ENCODE assay signal across 15 mouse cellular contexts in the genomic region with DNA sequence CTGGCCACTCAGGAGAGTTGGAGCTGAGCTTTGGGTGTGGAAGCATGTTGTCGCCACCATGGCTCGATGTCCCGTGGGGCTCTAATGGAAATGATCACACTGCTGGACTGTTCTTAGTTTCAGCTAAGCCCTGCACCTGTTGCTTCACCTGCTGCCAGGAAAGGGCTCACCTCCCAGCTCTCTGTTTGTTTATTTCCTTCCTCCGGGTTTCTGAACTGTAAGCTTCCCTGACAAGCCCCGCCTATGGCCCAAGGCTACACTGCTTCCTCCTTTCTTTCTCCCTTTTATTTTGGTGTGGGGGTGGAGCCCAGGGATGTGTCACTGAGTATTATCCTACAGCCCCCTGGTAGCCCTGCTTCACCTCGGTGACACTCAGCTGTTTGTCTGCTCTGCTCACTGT. TPM values are rescaled to one million over a fixed set of nuclear protein-coding genes. Genes with fewer than 3 reads are reported as not detected.
DNase-seq lines count a peak whose midpoint lies in the region; ATAC-seq and TF ChIP-seq lines count a peak whose summit lies in the region.
"Had no signal": no experiment of that assay in that cellular context is flagged by ENCODE, and none has a peak within 500 bp of the region (broad histone marks: within the 10 kb centered on the region; RNA-seq: fewer than 3 reads in every experiment).

No protein-coding gene starts in this region.

- peaks cover 16% of the 10 kb centered on the region for H3K4me1 ChIP-seq in liver, embryonic 16.5 days (ENCODE audit: control insufficient read depth, low read depth, low read length)
- peaks cover 12% of the 10 kb centered on the region for H3K4me1 ChIP-seq in liver, embryonic 11.5 days (replicated peaks; ENCODE audit: control insufficient read depth, insufficient read depth, low read length)
- H3K4me1 ChIP-seq in CH12.LX (ENCODE audit: control insufficient read depth in 1 of 2, insufficient read depth in 2 of 2), result peaks cover 27 to 65% of the 10 kb centered on the region in 2 experiments
- peaks cover 40% of the 10 kb centered on the region for H3K4me1 ChIP-seq in bone marrow macrophage, adult 2 months (ENCODE audit: control insufficient read depth, insufficient read depth, low read length)
- H3K4me1 ChIP-seq in small intestine, adult 2 months (ENCODE audit: control insufficient read depth, insufficient read depth, insufficient read length, low read length), result peaks cover 39% of the 10 kb centered on the region

- H3K27ac ChIP-seq in liver, embryonic 16.5 days (ENCODE audit: low read length), result no peak overlapping the region; the same call in 1 of the 2 replicates
- H3K27ac ChIP-seq in liver, embryonic 11.5 days (ENCODE audit: low read depth, low read length), result no peak overlapping the region
- peak overlapping the region; percentile 78 for H3K27ac ChIP-seq in CH12.LX (ENCODE audit: insufficient read depth, low read depth)
- H3K27ac ChIP-seq in bone marrow macrophage, adult 2 months (ENCODE audit: insufficient read depth, low read depth, low read length), result peak overlapping the region; percentile 37
- H3K27ac ChIP-seq in small intestine, adult 2 months (ENCODE audit: insufficient read depth, low read depth, low read length), result peak overlapping the region; percentile 82
- H3K27ac ChIP-seq: liver, embryonic 14.5 days had no signal

- in situ Hi-C loops in CH12.LX (cut with MboI; ENCODE audit: low pct_ligation_motif_present, low pct_unique_long_range_greater_than_20kb, low sequenced_read_pairs), result loop anchor here (25.0 kb wide), 1 partner anchor 320 kb away; no protein-coding TSS in a partner anchor

- no peak overlapping the region for H3K4me3 ChIP-seq in liver, embryonic 16.5 days (ENCODE audit: low read depth, low read length)
- H3K4me3 ChIP-seq in liver, embryonic 11.5 days (ENCODE audit: low read depth, low read length), result no peak overlapping the region
- peak overlapping the region; percentile 53 to 60 (median 58) for H3K4me3 ChIP-seq in CH12.LX (replicated peaks in 1 of 3; ENCODE audit: low read depth in 2 of 3, low read length in 2 of 3, poor library complexity in 1 of 3)
- H3K4me3 ChIP-seq in bone marrow macrophage, adult 2 months (ENCODE audit: insufficient read depth, low read length), result no peak overlapping the region
- H3K4me3 ChIP-seq in small intestine, adult 2 months (ENCODE audit: low read depth, low read length), result no peak overlapping the region

- DNase-seq in liver, embryonic 11.5 days (ENCODE audit: low spot score), result no peak
- peak; percentile 73 for DNase-seq in CH12.LX (ENCODE audit: extremely low read depth)
- DNase-seq in yolk sac, embryonic 10.5 days (ENCODE audit: low spot score), result no peak
- DNase-seq in embryo, embryonic 10.5 days (ENCODE audit: low spot score), result no peak
- no peak for DNase-seq in layer of hippocampus, adult 18-20 months (ENCODE audit: low spot score in 2 of 2)
- DNase-seq: adrenal gland, postnatal 25 days; cerebellum, adult 9-10 months; gastrocnemius, postnatal 36 days; heart, postnatal 10 days; kidney, adult 9 months had no signal

- no peak overlapping the region for H3K9ac ChIP-seq in liver, embryonic 16.5 days (ENCODE audit: low read depth, low read length)
- H3K9ac ChIP-seq in liver, embryonic 11.5 days (ENCODE audit: low read depth, low read length), result no peak overlapping the region
- peak overlapping the region; percentile 72 for H3K9ac ChIP-seq in CH12.LX (ENCODE audit: insufficient read depth, low read depth)
- H3K9ac ChIP-seq: liver, embryonic 14.5 days had no signal

- TF ChIP-seq EP300 in CH12.LX (IDR thresholded peaks at IDR 0.05; ENCODE audit: low read length), result peak; percentile 43

- no peak; the same call in 1 of the 2 replicates for TF ChIP-seq RAD21 in CH12.LX (IDR thresholded peaks at IDR 0.05; ENCODE audit: low read depth, low read length)

- no peaks in the 10 kb centered on the region for H3K9me3 ChIP-seq in liver, embryonic 16.5 days (replicated peaks; ENCODE audit: control insufficient read depth, low read length)
- no peaks in the 10 kb centered on the region for H3K9me3 ChIP-seq in liver, embryonic 11.5 days (ENCODE audit: control insufficient read depth, low read length)
- H3K9me3 ChIP-seq in CH12.LX (replicated peaks; ENCODE audit: low read length), result peaks cover 9% of the 10 kb centered on the region

- TF ChIP-seq CTCF in CH12.LX (conservative IDR thresholded peaks at IDR 0.05 in 1 of 2, IDR thresholded peaks at IDR 0.05 in 1 of 2; ENCODE audit: low read depth in 2 of 2, low read length in 2 of 2), result no peak
- no peak for TF ChIP-seq CTCF in bone marrow macrophage, adult 2 months (IDR thresholded peaks at IDR 0.05; ENCODE audit: low read depth, low read length)
- TF ChIP-seq CTCF in small intestine, adult 2 months (IDR thresholded peaks at IDR 0.05; ENCODE audit: extremely low read depth, insufficient read length, insufficient replicate concordance, low read depth, low read length), result no peak

- WGBS in liver, embryonic 16.5 days (ENCODE audit: insufficient replicate concordance), result 31% methylated on average over 6 of the region's 6 CpGs
- 52% methylated on average over 6 of the region's 6 CpGs for WGBS in liver, embryonic 11.5 days
- WGBS in small intestine, adult 2 months, result 12% methylated on average over 6 of the region's 6 CpGs

- peak; percentile 66 for TF ChIP-seq POLR2A in CH12.LX (IDR thresholded peaks at IDR 0.05; ENCODE audit: low read depth, low read length)
- TF ChIP-seq POLR2A in bone marrow macrophage, adult 2 months (IDR thresholded peaks at IDR 0.05; ENCODE audit: borderline replicate concordance, low read depth, low read length), result no peak
- TF ChIP-seq POLR2A in small intestine, adult 2 months (IDR thresholded peaks at IDR 0.05; ENCODE audit: low read depth, low read length), result no peak

- 0 out of 2 replicates have a peak overlapping the region, but pooled peaks have one; percentile 3 for H3K4me2 ChIP-seq in liver, embryonic 16.5 days (ENCODE audit: low read depth, low read length)
- no peak overlapping the region for H3K4me2 ChIP-seq in liver, embryonic 11.5 days
- H3K4me2 ChIP-seq in CH12.LX (ENCODE audit: insufficient read depth, low read depth, poor library complexity, severe bottlenecking), result peak overlapping the region; percentile 76

- ATAC-seq in liver, embryonic 16.5 days (ENCODE audit: low read depth), result no peak
- ATAC-seq in liver, embryonic 11.5 days (replicated peaks; ENCODE audit: low FRiP score), result no peak
- ATAC-seq: midbrain, embryonic 16.5 days had no signal

- peaks cover 21% of the 10 kb centered on the region for H3K79me2 ChIP-seq in CH12.LX (replicated peaks; ENCODE audit: control insufficient read depth, extremely low read depth, insufficient read depth, poor library complexity, severe bottlenecking)

- no peaks in the 10 kb centered on the region for H3K36me3 ChIP-seq in liver, embryonic 16.5 days (ENCODE audit: control insufficient read depth, insufficient read depth)
- no peaks in the 10 kb centered on the region for H3K36me3 ChIP-seq in liver, embryonic 11.5 days (ENCODE audit: control insufficient read depth, insufficient read depth, low read length)
- H3K36me3 ChIP-seq in CH12.LX (replicated peaks in 1 of 2; ENCODE audit: control insufficient read depth in 1 of 2, insufficient read depth in 1 of 2, low read length in 1 of 2), result peaks cover 5 to 21% of the 10 kb centered on the region in 2 experiments
- no peaks in the 10 kb centered on the region for H3K36me3 ChIP-seq in small intestine, adult 2 months (ENCODE audit: control insufficient read depth, insufficient read depth, low read length)

- dilution Hi-C loops in CH12.LX (cut with MboI; ENCODE audit: extremely low pct_ligation_motif_present, extremely low pct_unique_long_range_greater_than_20kb, low sequenced_read_pairs), result no loop called here

- H3K27me3 ChIP-seq in liver, embryonic 16.5 days (ENCODE audit: control insufficient read depth, insufficient read depth, low read depth, low read length), result no peaks in the 10 kb centered on the region
- no peaks in the 10 kb centered on the region for H3K27me3 ChIP-seq in liver, embryonic 11.5 days (replicated peaks; ENCODE audit: control insufficient read depth, insufficient read depth, low read length)
- H3K27me3 ChIP-seq in CH12.LX (replicated peaks), result no peaks in the 10 kb centered on the region
- H3K27me3 ChIP-seq in small intestine, adult 2 months (ENCODE audit: control insufficient read depth, insufficient read depth, low read length), result no peaks in the 10 kb centered on the region

TF ChIP-seq in CH12.LX, 34 proteins besides CTCF, POLR2A, EP300 and RAD21 (continues in another document):
- TF ChIP-seq NRF1 (IDR thresholded peaks at IDR 0.05; ENCODE audit: low read depth, low read length) (no peak), SIN3A (IDR thresholded peaks at IDR 0.05; ENCODE audit: low read length) (peak; percentile 66; the same call in 1 of the 2 replicates), ZC3H11A (IDR thresholded peaks at IDR 0.05; ENCODE audit: low read depth, low read length) (no peak), MXI1 (IDR thresholded peaks at IDR 0.05; ENCODE audit: low read depth, low read length) (no peak), E2F4 (IDR thresholded peaks at IDR 0.05; ENCODE audit: insufficient replicate concordance, low read depth, low read length) (no peak), POLR2AphosphoS2 (IDR thresholded peaks at IDR 0.05; ENCODE audit: low read depth, low read length) (no peak), ZKSCAN1 (IDR thresholded peaks at IDR 0.05; ENCODE audit: borderline replicate concordance, low read depth, low read length) (no peak), TBP (conservative IDR thresholded peaks at IDR 0.05; ENCODE audit: low read depth, low read length) (0 out of 2 replicates have a peak, but pooled peaks have one; percentile 11), MYC (IDR thresholded peaks at IDR 0.05; ENCODE audit: low read depth, low read length) (0 out of 2 replicates have a peak, but pooled peaks have one; percentile 10), MAFK (IDR thresholded peaks at IDR 0.05; ENCODE audit: insufficient replicate concordance, low read length) (no peak), JUN (IDR thresholded peaks at IDR 0.05; ENCODE audit: insufficient read depth, low read depth, low read length) (no peak), ZMIZ1 (IDR thresholded peaks at IDR 0.05; ENCODE audit: low read depth, low read length) (no peak), USF1 (IDR thresholded peaks at IDR 0.05; ENCODE audit: low read depth, low read length) (no peak), SMC3 (IDR thresholded peaks at IDR 0.05; ENCODE audit: low read depth, low read length) (no peak)

RNA-seq across cellular contexts. Expression of gene Tmem154, which starts 8.8 kb away (rescaled TPM):
- polyA plus RNA-seq in liver, embryonic 16.5 days (2015; fragmentation: Nextera tagmentation; extraction: Ambion mirVana), result 2.2 and 2.8 TPM in 2 replicates
- polyA plus RNA-seq in liver, embryonic 11.5 days (2014; fragmentation: Nextera tagmentation; extraction: Ambion mirVana), result 0.60 and 0.89 TPM in 2 replicates
- total RNA-seq in CH12.LX (2012; rRNA removed) (38.6 and 42.8 TPM in 2 replicates), CH12.LX (2014; rRNA removed) (57.1 and 57.7 TPM in 2 replicates)
- polyA plus RNA-seq in CH12.LX (2012; ENCODE audit: insufficient read length, low read depth), result 81.6 and 91.5 TPM in 2 replicates
- polyA plus RNA-seq in bone marrow macrophage, adult 2 months (2012; ENCODE audit: insufficient read depth, insufficient read length, missing spikeins), result 5.4 and 5.9 TPM in 2 replicates
- 1.5 and 2.0 TPM in 2 replicates for polyA plus RNA-seq in small intestine, adult 2 months (2012; rRNA removed)
- total RNA-seq in layer of hippocampus, adult 18-20 months (2021), result under 1 TPM; 0.32 to 0.36 TPM

Comparison
In these comparisons a context has a peak if more than half of its experiments do, and no peak if none do; other contexts are left out.
1. H3K27ac ChIP-seq: peak in CH12.LX (single experiment), bone marrow macrophage, adult 2 months (single experiment) and small intestine, adult 2 months (single experiment); none in liver, embryonic 16.5 days (single experiment) and liver, embryonic 11.5 days (single experiment).
2. H3K4me3 ChIP-seq: peak in CH12.LX (3 of 3); none in liver, embryonic 16.5 days (single experiment), liver, embryonic 11.5 days (single experiment), bone marrow macrophage, adult 2 months (single experiment) and small intestine, adult 2 months (single experiment).
3. RNA of gene Tmem154, which starts 8.8 kb away (polyA plus RNA-seq): 81.6 to 91.5 TPM in CH12.LX; 5.4 to 5.9 TPM in bone marrow macrophage, adult 2 months, 2.2 to 2.8 TPM in liver, embryonic 16.5 days, 1.5 to 2.0 TPM in small intestine, adult 2 months and 0.60 to 0.89 TPM in liver, embryonic 11.5 days; every median in the first group is over 10 times any median in the second.